Mouse (Mus musculus) midbrain, embryonic 10.5 days (tissue): ENCODE data around the gene Sorbs2. TPM values are rescaled to one million over a fixed set of nuclear protein-coding genes. Genes with fewer than 3 reads are reported as not detected.

Experiments used
- DNase-seq: peaks from one replicate; pipeline ENCODE4 v3.0.0-alpha.2; 2017; ENCODE audit warnings: low spot score
- H3K27ac ChIP-seq: fragments of 300-500 bp; sonication (generic); replicated peaks from 2 replicates; pipeline ENCODE4 v1.5.1; 2016; ENCODE audit warnings: mild to moderate bottlenecking
- H3K27me3 ChIP-seq: fragments of 300-500 bp; sonication (generic); 2 replicates; pipeline ENCODE4 v1.6.1; 2016; ENCODE audit warnings: low read depth, mild to moderate bottlenecking; ENCODE audit not compliant: poor library complexity, severe bottlenecking
- H3K36me3 ChIP-seq: fragments of 300-500 bp; sonication (generic); 2 replicates; pipeline ENCODE4 v1.6.1; 2016; ENCODE audit warnings: mild to moderate bottlenecking, moderate library complexity
- H3K4me1 ChIP-seq: fragments of 300-500 bp; sonication (generic); 2 replicates; pipeline ENCODE4 v1.6.1; 2016
- H3K4me3 ChIP-seq: fragments of 300-500 bp; sonication (generic); 2 replicates; pipeline ENCODE4 v1.5.1; 2016; ENCODE audit warnings: mild to moderate bottlenecking, moderate library complexity
- H3K9me3 ChIP-seq: fragments of 300-500 bp; sonication (generic); replicated peaks from 2 replicates; pipeline ENCODE4 v1.6.1; 2016; ENCODE audit warnings: mild to moderate bottlenecking
- WGBS: fragments of 180-500 bp; shearing (Covaris S2); methylation state at CpG from one replicate; pipeline ENCODE4 v1.1.7; 2016; 5-methylcytosine and 5-hydroxymethylcytosine counted together
- polyA plus RNA-seq: library from polyadenylated mRNA; unstranded; fragments of >200 nt; fragmentation: Nextera tagmentation; extraction: Ambion mirVana; gene quantifications from 2 replicates; pipeline ENCODE4 v1.2.1, GENCODE M21; 2016

The Sorbs2 gene
- polyA plus RNA-seq, 1 experiment from 2014 or later = 43.8 TPM

DNA sequence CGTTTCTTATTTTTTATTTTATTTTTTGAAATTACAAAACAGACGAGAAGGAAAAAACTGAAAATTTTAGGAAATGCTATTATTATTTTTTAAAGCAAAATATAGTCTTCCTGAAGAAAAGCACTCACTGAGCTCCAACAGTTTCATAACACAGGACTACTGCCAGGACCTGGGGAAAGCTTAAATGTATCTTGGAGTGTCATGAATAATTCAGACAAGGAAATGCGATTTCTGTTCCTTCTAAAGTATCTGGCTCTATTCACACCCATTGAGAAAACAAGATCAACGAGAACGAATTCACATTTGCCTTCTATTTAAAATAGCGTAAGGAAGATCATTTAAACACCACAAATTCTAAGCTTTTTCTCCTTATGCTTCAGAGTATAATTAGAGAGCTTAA, 127.6 kb downstream of the Sorbs2 start:
- Histone ChIP-seq H3K4me1 (peaks cover 4% of the 10 kb centered on the region; the same call in 1 of the 2 replicates), H3K27me3 (no peaks in the 10 kb centered on the region), H3K36me3 (peaks cover 14% of the 10 kb centered on the region; the same call in 1 of the 2 replicates), H3K27ac (no peak overlapping the region), H3K4me3 (no peak overlapping the region), H3K9me3 (no peaks in the 10 kb centered on the region)
- 83% methylated on average over 6 of the region's 6 CpGs for WGBS
- DNase-seq = no peak

DNA sequence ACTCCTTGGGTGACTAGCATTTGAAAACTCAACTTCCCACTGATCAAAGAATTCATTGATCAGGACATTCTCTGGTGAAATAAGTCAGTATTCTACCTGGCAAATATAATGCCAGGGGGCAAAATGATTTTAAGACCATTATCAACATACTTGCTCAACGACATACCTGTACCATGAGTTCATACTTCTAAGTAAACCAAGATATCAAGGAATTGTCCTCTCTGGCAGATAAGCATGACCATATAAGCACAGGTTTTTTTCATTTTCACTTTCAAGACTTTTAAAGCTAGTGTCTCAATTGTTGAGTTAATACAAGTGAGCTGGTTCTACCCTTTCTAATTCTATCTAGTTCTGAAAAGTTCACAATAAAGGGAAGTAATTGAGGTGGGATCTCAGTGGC, 130.2 kb downstream of the Sorbs2 start:
- H3K27me3 ChIP-seq = no peaks in the 10 kb centered on the region
- WGBS = 89% methylated on average over 1 of the region's 1 CpGs
- no peak for DNase-seq

DNA sequence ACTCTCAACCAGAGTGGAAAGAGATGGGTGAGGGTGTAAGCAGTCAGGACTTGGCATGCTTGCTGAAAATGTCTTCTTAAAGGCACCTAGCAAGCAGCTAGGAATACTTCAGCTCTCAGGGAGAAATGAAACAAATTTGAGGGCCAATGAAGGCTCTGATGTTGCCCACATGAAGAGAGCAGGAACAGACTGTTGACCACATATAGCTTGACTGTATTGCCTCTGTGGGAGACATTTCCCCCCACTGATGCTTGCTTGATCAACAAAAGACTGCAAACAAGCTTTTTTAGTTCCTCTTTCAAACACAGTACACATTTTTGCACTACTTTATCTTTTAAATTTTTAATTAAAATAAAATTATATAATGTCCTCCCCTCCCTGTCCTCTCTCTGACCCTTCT, 131.9 kb downstream of the Sorbs2 start:
- no peak for DNase-seq
- Histone ChIP-seq H3K27me3 (no peaks in the 10 kb centered on the region), H3K9me3 (no peaks in the 10 kb centered on the region), H3K4me3 (no peak overlapping the region), H3K27ac (no peak overlapping the region), H3K4me1 (no peaks in the 10 kb centered on the region), H3K36me3 (peaks cover 20% of the 10 kb centered on the region; the same call in 1 of the 2 replicates)

More for the DNA sequence above, 130.2 kb downstream of the Sorbs2 start:
- peaks cover 14% of the 10 kb centered on the region; the same call in 1 of the 2 replicates for H3K36me3 ChIP-seq
- H3K4me3 ChIP-seq = no peak overlapping the region
- no peaks in the 10 kb centered on the region for H3K4me1 ChIP-seq
- H3K9me3 ChIP-seq = no peaks in the 10 kb centered on the region
- H3K27ac ChIP-seq = no peak overlapping the region

DNA sequence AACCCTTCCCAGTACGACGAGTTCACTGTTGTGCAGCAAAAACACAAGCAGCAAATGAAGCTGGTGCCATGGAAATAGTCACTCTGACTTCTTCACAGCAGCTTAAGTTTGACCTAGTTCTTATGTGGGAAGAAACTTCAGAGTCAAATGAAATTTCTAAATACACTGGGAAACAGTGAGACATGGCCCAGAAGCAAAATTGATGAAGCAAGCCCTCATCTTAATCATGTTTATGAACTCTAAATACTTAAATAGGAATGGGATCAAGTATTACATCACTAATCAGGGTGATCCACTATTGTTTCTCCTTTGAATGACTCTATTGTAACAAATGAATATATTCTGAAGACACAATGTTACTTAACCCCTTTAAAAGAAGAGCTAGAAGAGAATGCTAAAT, 137.1 kb downstream of the Sorbs2 start:
- H3K4me1 ChIP-seq = no peaks in the 10 kb centered on the region
- H3K9me3 ChIP-seq = no peaks in the 10 kb centered on the region
- H3K27me3 ChIP-seq = no peaks in the 10 kb centered on the region
- no peak overlapping the region for H3K4me3 ChIP-seq
- H3K36me3 ChIP-seq = peaks cover 30% of the 10 kb centered on the region
- H3K27ac ChIP-seq = no peak overlapping the region
- no peak for DNase-seq
- 86% methylated on average over 2 of the region's 2 CpGs for WGBS

DNA sequence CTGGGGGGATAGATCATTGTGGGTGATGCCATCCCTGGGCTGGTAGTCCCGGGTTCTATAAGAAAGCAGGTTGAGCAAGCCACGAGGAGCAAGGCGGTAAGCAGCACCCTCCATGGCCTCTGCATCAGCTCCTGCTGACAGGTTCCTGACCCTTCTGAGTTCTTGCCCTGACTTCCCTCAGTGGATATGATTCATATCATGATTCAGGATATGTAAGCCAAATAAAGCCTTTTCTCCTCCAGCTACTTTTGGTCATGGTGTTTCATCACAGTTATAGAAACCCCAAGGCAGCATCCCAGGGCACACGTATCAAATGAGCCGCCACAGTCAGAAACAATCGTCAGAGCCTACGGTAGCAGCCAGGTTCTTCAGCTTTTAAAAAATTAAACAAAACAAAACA, 141.5 kb downstream of the Sorbs2 start:
- no peak overlapping the region for H3K27ac ChIP-seq
- no peaks in the 10 kb centered on the region for H3K9me3 ChIP-seq
- peaks cover under 1% of the 10 kb centered on the region; the same call in 1 of the 2 replicates for H3K4me1 ChIP-seq
- peaks cover 30% of the 10 kb centered on the region for H3K36me3 ChIP-seq
- DNase-seq = no peak
- H3K27me3 ChIP-seq = no peaks in the 10 kb centered on the region
- H3K4me3 ChIP-seq = no peak overlapping the region
- 90% methylated on average over 7 of the region's 7 CpGs for WGBS

DNA sequence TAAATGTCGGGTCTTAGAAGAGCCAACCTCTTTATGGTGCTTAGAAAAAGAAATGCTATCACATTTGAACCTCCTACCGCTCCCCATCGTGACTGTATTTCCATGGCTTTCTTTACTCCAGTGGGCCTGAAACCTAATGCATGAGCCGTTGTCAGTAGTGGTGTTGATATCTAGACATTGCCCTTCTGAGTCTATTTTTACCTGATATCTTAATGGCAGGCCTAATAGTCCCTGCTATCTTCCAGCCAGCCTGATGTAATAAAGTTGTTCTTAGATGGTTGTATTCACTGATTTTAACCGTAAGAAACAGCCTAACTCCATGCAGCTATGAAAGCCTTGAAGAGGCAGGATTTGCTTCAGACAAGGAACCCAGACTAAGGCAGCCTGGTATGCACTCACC, 142.4 kb downstream of the Sorbs2 start:
- Histone ChIP-seq H3K27ac (no peak overlapping the region), H3K4me3 (no peak overlapping the region), H3K36me3 (peaks cover 31% of the 10 kb centered on the region), H3K4me1 (peaks cover 9% of the 10 kb centered on the region), H3K9me3 (no peaks in the 10 kb centered on the region), H3K27me3 (no peaks in the 10 kb centered on the region)
- DNase-seq = no peak
- WGBS = 92% methylated on average over 5 of the region's 5 CpGs

DNA sequence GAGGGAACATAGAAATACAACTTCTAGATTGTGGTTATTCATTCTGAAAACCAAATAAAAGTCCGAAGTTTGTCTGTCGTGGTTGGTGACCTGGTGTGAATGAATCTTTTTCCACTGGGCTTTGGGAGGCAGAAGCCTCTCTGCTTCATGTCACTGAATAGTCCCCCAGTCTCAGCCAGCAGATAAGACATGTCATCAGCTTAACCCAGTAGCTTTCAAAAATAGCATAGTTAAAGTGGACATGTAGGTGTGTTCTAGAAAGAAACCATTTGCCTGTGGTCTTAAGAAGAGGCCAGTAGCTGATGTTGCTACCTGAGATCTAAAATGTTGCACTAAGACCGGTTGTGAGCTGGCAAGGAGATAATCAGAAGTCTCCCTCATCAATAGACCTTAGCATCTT, 150.4 kb downstream of the Sorbs2 start:
- Histone ChIP-seq H3K9me3 (no peaks in the 10 kb centered on the region), H3K4me3 (no peak overlapping the region), H3K4me1 (peaks cover 65% of the 10 kb centered on the region), H3K27ac (0 out of 2 replicates have a peak overlapping the region, but pooled peaks have one; percentile 53), H3K36me3 (peaks cover 17% of the 10 kb centered on the region), H3K27me3 (no peaks in the 10 kb centered on the region)
- no peak for DNase-seq
- WGBS = 64% methylated on average over 3 of the region's 3 CpGs

DNA sequence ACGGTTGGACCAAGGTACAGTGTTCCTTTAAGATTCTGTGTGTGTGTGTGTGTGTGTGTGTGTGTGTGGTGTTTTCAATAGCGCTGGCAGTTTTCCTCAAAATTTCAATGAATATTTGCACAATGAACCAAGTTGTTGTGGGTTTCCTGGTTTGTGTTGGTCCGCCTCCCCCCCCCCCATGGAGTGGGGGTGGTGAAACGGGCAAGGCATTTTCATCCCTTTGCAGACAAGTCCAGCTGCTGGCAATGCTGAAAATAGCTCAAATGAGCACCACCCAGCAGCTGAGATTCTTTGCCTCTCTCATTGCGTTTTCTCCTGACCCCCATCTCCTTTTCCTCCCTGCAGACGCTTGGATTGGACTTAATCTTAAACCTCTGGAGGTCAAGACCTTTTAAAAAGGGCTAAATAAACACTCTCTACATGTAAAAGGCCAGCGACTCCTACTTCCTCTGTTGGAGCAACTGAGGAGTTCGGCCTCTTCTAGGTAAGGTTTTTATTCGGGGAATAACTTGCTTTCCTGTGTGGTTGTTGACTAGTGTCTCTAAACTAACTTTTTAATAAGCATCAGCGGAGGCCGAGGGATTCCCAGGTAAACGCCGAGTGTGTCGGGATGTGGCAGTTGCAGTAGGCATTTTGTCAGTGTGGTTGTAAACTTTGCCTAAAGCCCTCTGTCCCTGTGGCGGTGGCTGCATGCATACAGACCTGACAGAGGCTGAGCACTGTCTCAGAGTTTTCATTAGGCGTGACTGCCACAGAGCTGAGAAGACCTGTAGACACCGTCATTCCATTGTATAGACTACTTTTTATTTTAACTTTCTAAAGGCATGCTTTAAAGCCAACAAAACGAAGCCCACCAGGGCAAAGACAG, 151.1 kb downstream of the Sorbs2 start:
- WGBS = 29% methylated on average over 18 of the region's 18 CpGs
- H3K27ac ChIP-seq = peak overlapping the region; percentile 53
- no peaks in the 10 kb centered on the region for H3K27me3 ChIP-seq
- H3K4me1 ChIP-seq = peaks cover 65% of the 10 kb centered on the region
- H3K9me3 ChIP-seq = no peaks in the 10 kb centered on the region
- DNase-seq = peak; percentile 30
- H3K4me3 ChIP-seq = 0 out of 2 replicates have a peak overlapping the region, but pooled peaks have one; percentile 7
- H3K36me3 ChIP-seq = peaks cover 18% of the 10 kb centered on the region

DNA sequence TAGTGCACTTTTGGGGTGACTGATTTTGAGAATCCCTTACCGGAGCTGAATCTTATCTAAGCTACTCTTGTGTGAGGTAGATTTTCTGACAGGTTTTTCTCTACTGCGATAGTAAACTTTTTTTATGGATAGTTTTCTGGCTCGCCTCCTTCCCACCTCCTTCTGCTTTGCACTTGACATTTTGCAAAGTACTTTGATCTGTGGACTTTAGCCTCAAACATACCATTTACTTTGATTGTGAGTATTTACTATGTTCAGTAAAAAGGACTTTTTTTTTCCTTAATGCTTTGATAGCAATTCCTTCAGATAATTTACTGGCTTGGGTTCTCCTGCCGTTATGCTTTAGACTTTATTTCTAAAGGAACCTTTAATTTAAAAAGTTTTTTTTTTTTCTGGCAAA, 151.9 kb downstream of the Sorbs2 start:
- H3K4me1 ChIP-seq = peaks cover 63% of the 10 kb centered on the region
- 64% methylated on average over 4 of the region's 4 CpGs for WGBS

DNA sequence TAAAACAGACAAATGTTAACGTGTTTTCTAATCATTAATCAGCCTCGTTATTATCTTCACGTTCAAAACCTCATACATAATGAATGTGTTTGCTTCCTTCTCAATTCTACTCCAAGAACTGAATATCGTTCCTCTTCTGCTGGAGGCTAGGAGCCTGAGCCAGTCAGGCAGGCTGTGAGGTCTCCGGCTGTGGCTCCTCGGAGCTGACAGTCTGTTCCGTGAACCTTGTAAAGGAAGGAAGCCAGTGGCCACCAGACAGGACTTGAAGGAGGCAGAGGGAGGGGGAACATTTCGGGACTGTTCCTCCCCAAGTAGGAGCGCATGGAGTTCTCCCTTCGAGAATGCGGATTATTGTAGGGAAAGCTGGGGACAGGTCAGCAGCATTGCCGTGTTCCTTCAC, 153.0 kb downstream of the Sorbs2 start:
- Histone ChIP-seq H3K4me1 (peaks cover 61% of the 10 kb centered on the region), H3K36me3 (peaks cover 15% of the 10 kb centered on the region; the same call in 1 of the 2 replicates), H3K9me3 (no peaks in the 10 kb centered on the region), H3K27ac (no peak overlapping the region), H3K27me3 (no peaks in the 10 kb centered on the region), H3K4me3 (no peak overlapping the region)
- no peak for DNase-seq
- WGBS = 68% methylated on average over 12 of the region's 12 CpGs

More for the DNA sequence above, 151.9 kb downstream of the Sorbs2 start:
- DNase-seq = no peak
- no peak overlapping the region for H3K27ac ChIP-seq
- H3K27me3 ChIP-seq = no peaks in the 10 kb centered on the region
- H3K4me3 ChIP-seq = no peak overlapping the region
- H3K36me3 ChIP-seq = peaks cover 15% of the 10 kb centered on the region; the same call in 1 of the 2 replicates
- H3K9me3 ChIP-seq = no peaks in the 10 kb centered on the region

DNA sequence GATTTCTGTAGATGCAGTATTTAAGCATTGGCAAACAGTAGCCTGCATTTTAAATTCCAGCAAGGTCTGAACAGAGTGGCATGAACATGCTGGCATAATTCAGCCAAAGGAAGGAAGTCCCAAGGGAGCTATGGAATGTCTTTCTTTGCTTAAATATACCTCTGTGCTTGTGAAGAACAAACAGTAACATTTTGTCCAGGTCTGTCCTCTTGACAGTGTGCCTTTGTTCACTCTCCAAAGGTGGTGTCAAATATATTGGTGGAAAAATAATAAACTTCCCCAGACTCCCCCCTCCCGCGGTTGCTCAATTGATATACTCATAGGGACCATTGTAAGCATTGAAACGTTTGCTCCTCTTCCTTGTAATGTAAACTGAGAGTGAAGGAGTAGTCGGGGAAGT, 154.0 kb downstream of the Sorbs2 start:
- Histone ChIP-seq H3K4me1 (peaks cover 59% of the 10 kb centered on the region), H3K9me3 (no peaks in the 10 kb centered on the region), H3K27me3 (no peaks in the 10 kb centered on the region), H3K36me3 (peaks cover 15% of the 10 kb centered on the region; the same call in 1 of the 2 replicates), H3K27ac (no peak overlapping the region), H3K4me3 (no peak overlapping the region)
- DNase-seq = no peak
- 74% methylated on average over 4 of the region's 4 CpGs for WGBS

DNA sequence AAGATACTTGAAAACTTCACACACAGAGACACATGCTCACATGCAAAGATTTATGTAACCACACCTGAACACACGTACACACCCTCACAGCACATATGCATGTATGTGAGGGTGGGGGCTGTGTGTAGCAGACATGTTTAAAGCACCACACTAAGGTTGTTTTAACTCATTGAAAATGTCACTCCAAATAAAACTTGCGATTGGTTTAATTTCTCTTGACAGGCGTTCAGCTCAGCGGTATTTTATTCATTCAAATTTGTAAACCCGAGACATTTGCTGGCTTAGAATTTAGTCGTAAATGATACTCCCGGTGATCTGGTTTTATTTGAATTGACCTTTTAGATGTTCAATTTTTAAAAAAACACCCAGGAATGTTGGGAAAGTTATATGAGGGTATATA, 158.6 kb downstream of the Sorbs2 start:
- Histone ChIP-seq H3K4me3 (no peak overlapping the region), H3K36me3 (peaks cover 9% of the 10 kb centered on the region; the same call in 1 of the 2 replicates), H3K9me3 (no peaks in the 10 kb centered on the region), H3K4me1 (peaks cover 24% of the 10 kb centered on the region), H3K27me3 (no peaks in the 10 kb centered on the region), H3K27ac (no peak overlapping the region)
- no peak for DNase-seq
- WGBS = 81% methylated on average over 7 of the region's 7 CpGs

DNA sequence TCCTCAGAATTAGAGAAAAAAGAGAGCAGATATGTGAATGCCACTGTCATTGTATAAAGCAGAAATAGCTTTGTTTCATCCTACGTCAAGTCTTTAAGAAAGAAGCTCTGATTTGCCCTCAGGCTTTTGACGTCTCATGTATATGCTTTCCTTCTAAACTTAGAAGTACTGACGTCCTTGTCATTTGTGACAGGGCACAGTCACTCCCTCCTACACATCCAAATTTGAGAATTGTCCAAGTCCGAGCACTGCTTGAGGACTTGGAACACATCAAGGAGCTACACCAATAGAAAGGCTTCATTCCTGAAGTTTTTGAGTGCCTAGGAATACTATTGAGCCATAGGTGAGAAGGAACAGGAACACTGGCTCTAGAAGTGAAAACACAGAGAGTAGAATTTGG, 165.6 kb downstream of the Sorbs2 start:
- no peaks in the 10 kb centered on the region for H3K9me3 ChIP-seq
- H3K27ac ChIP-seq = no peak overlapping the region
- no peak overlapping the region for H3K4me3 ChIP-seq
- no peaks in the 10 kb centered on the region for H3K36me3 ChIP-seq
- no peak for DNase-seq
- peaks cover 22% of the 10 kb centered on the region for H3K4me1 ChIP-seq
- H3K27me3 ChIP-seq = no peaks in the 10 kb centered on the region
- 84% methylated on average over 4 of the region's 4 CpGs for WGBS
